Mouse (Mus musculus): ENCODE measurements around the gene 1700037C18Rik. TPM values are rescaled to one million over a fixed set of nuclear protein-coding genes. Genes with fewer than 3 reads are reported as not detected.

Gene 1700037C18Rik
- polyA plus RNA-seq, 1 experiment: 7.8 TPM

DNA sequence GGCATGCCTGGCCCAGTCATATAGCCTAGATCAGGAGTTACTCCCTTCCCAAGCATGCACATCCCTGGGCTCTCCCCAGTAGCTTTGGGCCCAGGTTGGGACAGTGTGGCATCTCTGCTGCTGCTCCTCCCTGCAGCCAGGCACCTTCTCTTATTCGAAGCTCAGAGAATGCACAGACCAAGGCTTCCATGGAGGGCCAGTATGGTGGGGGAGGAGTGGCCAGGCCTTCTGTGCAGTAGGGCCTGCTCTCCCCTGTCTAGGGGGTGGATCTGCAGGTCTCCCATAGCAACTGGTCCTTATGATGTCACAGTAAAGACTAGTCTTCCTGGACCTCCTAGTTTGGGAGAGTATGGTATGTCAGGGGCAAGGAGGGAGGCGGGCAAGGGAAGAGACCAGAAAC lies 1.0 kb downstream of the 1700037C18Rik start:
- TF ChIP-seq CTCF (IDR thresholded peaks at IDR 0.05; ENCODE audit: borderline replicate concordance, extremely low read depth, insufficient read depth, insufficient read length) (no peak), POLR2A (IDR thresholded peaks at IDR 0.05; ENCODE audit: borderline replicate concordance, extremely low read depth, insufficient read depth, insufficient read length, poor library complexity, severe bottlenecking) (no peak)
- DNase-seq (ENCODE audit: low read depth): no peak

GRCm38 (mm10) chr16:3896553-3896952 lies 11.9 kb downstream of the 1700037C18Rik start:
- no peak for DNase-seq (ENCODE audit: low read depth)
- TF ChIP-seq CTCF (IDR thresholded peaks at IDR 0.05; ENCODE audit: borderline replicate concordance, extremely low read depth, insufficient read depth, insufficient read length) (no peak), POLR2A (IDR thresholded peaks at IDR 0.05; ENCODE audit: borderline replicate concordance, extremely low read depth, insufficient read depth, insufficient read length, poor library complexity, severe bottlenecking) (no peak)

GRCm38 (mm10) chr16:3896046-3896445 lies 12.4 kb downstream of the 1700037C18Rik start:
- TF ChIP-seq POLR2A (IDR thresholded peaks at IDR 0.05; ENCODE audit: borderline replicate concordance, extremely low read depth, insufficient read depth, insufficient read length, poor library complexity, severe bottlenecking) (no peak), CTCF (IDR thresholded peaks at IDR 0.05; ENCODE audit: borderline replicate concordance, extremely low read depth, insufficient read depth, insufficient read length) (no peak)
- no peak for DNase-seq (ENCODE audit: low read depth)

GRCm38 (mm10) chr16:3895173-3895792 lies 13.2 kb downstream of the 1700037C18Rik start:
- TF ChIP-seq POLR2A (IDR thresholded peaks at IDR 0.05; ENCODE audit: borderline replicate concordance, extremely low read depth, insufficient read depth, insufficient read length, poor library complexity, severe bottlenecking): no peak
- no peak for TF ChIP-seq CTCF (IDR thresholded peaks at IDR 0.05; ENCODE audit: borderline replicate concordance, extremely low read depth, insufficient read depth, insufficient read length)
- no peak for DNase-seq (ENCODE audit: low read depth)

DNA sequence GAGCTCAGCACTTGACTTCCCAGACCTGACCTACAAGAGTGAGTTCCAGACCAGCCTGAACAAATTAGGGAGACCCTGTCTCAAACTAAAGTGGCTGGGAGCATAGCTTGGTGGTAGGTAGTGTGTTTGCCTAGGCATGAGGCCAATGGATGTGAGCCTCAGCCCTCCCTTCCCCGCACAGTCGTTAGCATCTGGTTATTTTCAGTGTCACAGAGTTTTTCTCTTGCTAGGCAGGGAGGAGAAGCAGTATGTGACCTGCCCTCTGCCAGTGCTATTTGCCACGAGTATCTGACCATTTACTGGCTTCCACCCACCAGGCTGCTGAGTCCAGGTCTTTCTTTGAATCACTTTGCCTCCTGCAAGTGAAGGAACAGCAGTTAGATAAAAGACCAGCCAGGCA lies 14.8 kb downstream of the 1700037C18Rik start:
- TF ChIP-seq CTCF (IDR thresholded peaks at IDR 0.05; ENCODE audit: borderline replicate concordance, extremely low read depth, insufficient read depth, insufficient read length) (no peak), POLR2A (IDR thresholded peaks at IDR 0.05; ENCODE audit: borderline replicate concordance, extremely low read depth, insufficient read depth, insufficient read length, poor library complexity, severe bottlenecking) (no peak)
- no peak for DNase-seq (ENCODE audit: low read depth)

DNA sequence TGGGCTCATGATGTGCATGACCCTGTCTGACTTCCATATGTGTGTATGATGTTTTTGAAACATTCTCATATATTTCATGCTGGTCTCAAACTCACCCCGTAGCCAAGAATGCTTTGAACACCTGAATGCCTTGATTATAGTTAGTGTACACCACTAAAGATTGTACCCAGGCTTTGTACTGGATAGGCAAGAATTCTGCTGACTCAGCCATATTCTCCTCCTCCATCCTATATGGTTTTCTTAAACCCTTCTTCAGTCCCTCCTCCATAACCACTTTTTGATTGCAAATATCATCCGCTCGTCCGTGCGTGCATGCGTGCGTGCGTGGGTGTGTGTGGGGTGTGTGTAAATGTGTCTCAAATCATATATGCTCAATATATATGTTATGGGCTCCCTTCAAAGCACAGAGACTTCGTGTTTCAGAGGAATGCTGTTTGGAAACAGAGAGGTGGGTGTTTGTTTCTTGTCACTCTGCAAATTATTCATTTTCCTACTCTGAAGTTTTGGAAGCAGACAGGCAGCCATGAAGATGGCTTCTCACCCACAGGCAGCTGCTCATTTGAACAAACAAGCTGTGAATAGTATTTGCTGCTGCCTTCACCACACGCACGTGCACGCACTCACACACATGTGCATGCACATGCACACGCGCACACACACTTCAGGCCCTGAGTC lies 16.7 kb downstream of the 1700037C18Rik start:
- no peak for DNase-seq (ENCODE audit: low read depth)
- TF ChIP-seq POLR2A (IDR thresholded peaks at IDR 0.05; ENCODE audit: borderline replicate concordance, extremely low read depth, insufficient read depth, insufficient read length, poor library complexity, severe bottlenecking): no peak
- TF ChIP-seq CTCF (IDR thresholded peaks at IDR 0.05; ENCODE audit: borderline replicate concordance, extremely low read depth, insufficient read depth, insufficient read length): no peak

- TF ChIP-seq CTCF (IDR thresholded peaks at IDR 0.05; ENCODE audit: borderline replicate concordance, extremely low read depth, insufficient read depth, insufficient read length) (no peak), POLR2A (IDR thresholded peaks at IDR 0.05; ENCODE audit: borderline replicate concordance, extremely low read depth, insufficient read depth, insufficient read length, poor library complexity, severe bottlenecking) (no peak)
- no peak for DNase-seq (ENCODE audit: low read depth)
Observed at GRCm38 (mm10) chr16:3885065-3885670, 23.3 kb downstream of the 1700037C18Rik start.

DNA sequence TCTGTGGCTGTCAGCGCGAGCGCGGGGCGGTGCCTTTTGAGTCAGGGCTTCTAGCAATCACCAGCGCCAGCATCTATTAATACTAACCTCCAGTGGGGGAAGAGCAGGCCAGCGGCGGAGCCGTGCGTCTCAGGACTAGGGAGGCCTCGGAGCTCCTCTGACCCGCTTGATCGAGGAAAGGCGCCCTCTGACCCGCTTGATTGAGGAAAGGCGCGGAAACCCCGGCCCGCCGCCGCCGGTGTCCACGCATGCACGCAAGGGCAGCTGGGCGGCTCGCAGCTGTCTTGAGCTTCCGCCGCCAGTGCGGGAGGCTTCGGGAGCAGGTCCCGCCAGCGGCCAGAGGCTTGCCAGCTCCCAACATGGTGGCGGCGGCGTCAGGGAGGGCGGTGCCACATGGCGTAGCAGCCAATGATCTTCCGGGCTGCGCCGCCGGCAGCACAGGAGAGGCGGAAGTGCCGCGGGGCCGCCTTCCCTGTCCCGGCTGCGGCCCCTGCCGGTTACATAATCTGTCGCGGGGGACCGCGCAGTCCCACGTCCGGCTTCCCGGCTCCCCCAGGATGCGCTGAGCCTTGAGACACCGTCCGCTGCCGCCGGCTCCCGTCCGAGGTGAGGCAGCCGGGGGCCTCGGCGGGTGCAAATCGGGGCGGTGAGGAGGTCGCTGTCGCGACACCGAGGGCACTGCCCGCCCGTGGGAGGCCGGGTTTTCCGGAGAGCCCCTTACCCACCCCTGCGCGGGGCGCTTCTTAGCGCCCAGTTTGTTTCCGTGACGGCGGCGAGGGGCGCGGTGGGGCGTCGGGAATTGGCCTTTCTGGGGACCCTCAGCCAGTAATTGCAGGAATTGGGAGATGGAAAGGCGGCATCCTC lies 24.1 kb downstream of the 1700037C18Rik start, which contains the start of the genes Zfp597 and Gm20695:
Gene Zfp597, minus strand, starts transcription at position 361 of the 864 bp plus-strand sequence.
Gene Gm20695, plus strand, starts transcription at position 448 of the 864 bp plus-strand sequence.
- peak; percentile 98 for DNase-seq (ENCODE audit: low read depth)
- TF ChIP-seq CTCF (IDR thresholded peaks at IDR 0.05; ENCODE audit: borderline replicate concordance, extremely low read depth, insufficient read depth, insufficient read length) (peak; percentile 23; the same call in 1 of the 2 replicates), POLR2A (IDR thresholded peaks at IDR 0.05; ENCODE audit: borderline replicate concordance, extremely low read depth, insufficient read depth, insufficient read length, poor library complexity, severe bottlenecking) (peak; percentile 41; the same call in 1 of the 2 replicates)

GRCm38 (mm10) chr16:3876346-3876745 lies 32.1 kb downstream of the 1700037C18Rik start:
- no peak for DNase-seq (ENCODE audit: low read depth)
- TF ChIP-seq POLR2A (IDR thresholded peaks at IDR 0.05; ENCODE audit: borderline replicate concordance, extremely low read depth, insufficient read depth, insufficient read length, poor library complexity, severe bottlenecking) (no peak), CTCF (IDR thresholded peaks at IDR 0.05; ENCODE audit: borderline replicate concordance, extremely low read depth, insufficient read depth, insufficient read length) (no peak)

- DNase-seq (ENCODE audit: low read depth): peak; percentile 98
- TF ChIP-seq POLR2A (IDR thresholded peaks at IDR 0.05; ENCODE audit: borderline replicate concordance, extremely low read depth, insufficient read depth, insufficient read length, poor library complexity, severe bottlenecking) (no peak), CTCF (IDR thresholded peaks at IDR 0.05; ENCODE audit: borderline replicate concordance, extremely low read depth, insufficient read depth, insufficient read length) (no peak)
Observed at GRCm38 (mm10) chr16:3872216-3873047, 36.1 kb downstream of the 1700037C18Rik start, which contains the start of gene Naa60. Gene Naa60, plus strand, starts transcription at chr16:3872375.
